Mouse (Mus musculus): ENCODE results near the gene Mcm3.
"Not testable (repeated sequence)": the region's sequence is repeated elsewhere in the genome, so short reads cannot be mapped to it uniquely, and the experiment has no call there.

Mcm3 gene

DNA sequence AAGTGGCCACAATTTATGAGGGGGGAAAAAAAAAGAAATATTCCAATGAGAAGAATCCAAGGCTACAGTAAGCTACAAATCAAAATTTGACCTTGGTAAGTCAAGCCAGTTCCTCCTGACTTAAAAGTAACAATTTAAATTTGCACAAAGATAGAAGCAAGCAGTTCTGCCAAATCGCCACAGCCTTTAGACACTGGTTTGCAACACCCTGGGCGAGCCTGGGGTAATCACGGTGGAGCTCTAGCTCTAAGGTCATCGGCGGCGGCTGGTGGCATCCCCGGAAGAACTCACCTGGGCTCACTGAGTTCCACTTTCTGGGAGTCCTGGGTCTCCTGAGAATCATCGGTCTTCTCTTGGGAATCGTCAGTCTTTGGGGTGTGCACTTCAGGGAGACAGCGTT lies 15.6 kb downstream of the Mcm3 start:
- DNase-seq (ENCODE audit: low read depth, low spot score) = no peak

DNA sequence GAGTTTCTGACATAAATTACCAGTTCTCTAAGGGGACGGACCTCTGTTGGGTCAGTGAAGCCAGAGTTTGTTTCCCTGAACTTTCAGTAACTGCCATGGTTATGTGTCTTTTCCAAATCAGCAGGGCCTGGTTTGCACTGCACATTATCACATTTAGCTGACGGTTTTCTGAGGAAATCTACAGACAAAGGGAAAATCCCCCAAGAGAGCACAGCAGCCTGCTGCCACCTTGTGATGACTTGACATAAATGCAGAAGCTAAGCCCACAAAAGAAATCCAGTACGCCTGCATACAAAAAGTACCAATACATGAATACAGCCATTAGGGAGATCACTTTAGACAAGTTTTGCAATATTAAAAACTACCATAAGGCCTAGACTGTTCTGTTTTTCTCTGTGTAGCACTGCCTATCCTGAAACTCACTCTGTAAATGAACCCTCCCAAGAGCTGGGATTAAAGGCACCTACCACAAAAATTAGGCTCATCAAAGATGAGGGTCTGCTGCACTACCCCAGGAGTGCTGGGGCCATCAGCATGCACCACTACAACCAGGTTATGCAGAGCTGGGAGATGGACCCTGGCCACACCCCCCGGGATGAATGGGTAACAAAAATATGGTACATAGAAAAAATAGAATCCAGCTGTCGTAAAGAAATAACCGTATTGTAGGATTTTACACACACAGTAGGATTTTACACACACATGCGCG lies 18.3 kb downstream of the Mcm3 start:
- DNase-seq (ENCODE audit: low read depth, low spot score) = no peak

- DNase-seq (ENCODE audit: low read depth, low spot score) = no peak
Measured at GRCm38 (mm10) chr1:20801275-20801674, 18.8 kb downstream of the Mcm3 start.

DNA sequence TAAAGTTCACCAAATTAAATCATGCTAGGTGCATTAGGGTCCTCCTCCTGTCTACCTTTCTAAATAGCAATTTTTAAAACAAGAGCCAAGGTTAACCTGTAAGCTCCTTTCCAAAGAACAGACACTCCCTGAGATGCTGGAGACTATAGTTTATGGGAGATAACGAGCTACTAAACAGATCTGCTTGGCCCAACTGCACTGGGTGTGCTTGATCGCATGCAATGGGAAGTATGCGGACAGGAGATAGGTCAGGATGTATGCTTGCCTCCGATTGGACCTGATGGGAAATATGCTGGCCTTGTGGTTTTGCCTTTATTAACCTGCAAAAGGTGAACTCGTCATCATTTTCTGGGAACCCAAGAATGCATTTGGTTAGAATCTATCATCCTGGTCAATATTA lies 24.9 kb downstream of the Mcm3 start:
- DNase-seq (ENCODE audit: low read depth, low spot score) = no peak

DNA sequence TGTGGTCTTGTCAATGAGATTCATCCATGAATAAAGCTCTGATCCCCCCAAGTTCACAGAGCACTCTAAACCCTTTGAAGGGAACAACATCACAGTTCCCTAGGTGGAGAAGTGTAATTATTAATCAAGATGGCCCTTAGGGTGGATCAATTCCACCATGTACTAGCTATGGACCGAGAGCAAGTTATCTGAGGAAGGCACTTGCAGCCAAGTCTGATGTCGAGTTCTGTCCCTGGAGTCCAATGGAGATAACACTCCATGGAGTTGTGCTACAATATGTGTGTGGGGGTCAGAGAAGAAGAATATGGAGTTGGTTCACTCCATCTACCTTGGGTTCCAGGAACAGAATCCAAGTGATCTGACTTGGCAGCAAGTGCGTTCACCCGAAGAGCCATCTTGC lies 25.4 kb downstream of the Mcm3 start:
- no peak for DNase-seq (ENCODE audit: low read depth, low spot score)

- no peak for DNase-seq (ENCODE audit: low read depth, low spot score)
Measured at GRCm38 (mm10) chr1:20791414-20791813, 28.7 kb downstream of the Mcm3 start.

DNA sequence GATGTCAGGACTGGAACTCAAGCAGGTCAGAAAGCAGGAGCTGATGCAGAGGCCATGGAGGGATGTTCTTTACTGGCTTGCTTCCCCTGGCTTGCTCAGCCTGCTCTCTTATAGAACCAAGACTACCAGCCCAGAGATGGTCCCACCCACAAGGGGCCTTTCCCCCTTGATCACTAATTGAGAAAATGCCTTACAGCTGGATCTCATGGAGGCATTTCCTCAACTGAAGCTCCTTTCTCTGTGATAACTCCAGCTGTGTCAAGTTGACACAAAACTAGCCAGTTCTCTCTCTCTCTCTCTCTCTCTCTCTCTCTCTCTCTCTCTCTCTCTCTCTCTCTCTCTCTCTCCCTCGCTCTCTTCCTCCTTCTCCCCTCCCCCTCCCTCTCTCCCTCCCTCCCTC lies 29.6 kb downstream of the Mcm3 start, which contains the start of gene Il17f:
TSS of gene Il17f (minus strand) at position 101 of the 400 bp plus-strand sequence.
- not testable (repeated sequence) for DNase-seq (ENCODE audit: low read depth, low spot score)

- DNase-seq (ENCODE audit: low read depth, low spot score) = no peak
Measured at GRCm38 (mm10) chr1:20788419-20788818, 31.7 kb downstream of the Mcm3 start.

DNA sequence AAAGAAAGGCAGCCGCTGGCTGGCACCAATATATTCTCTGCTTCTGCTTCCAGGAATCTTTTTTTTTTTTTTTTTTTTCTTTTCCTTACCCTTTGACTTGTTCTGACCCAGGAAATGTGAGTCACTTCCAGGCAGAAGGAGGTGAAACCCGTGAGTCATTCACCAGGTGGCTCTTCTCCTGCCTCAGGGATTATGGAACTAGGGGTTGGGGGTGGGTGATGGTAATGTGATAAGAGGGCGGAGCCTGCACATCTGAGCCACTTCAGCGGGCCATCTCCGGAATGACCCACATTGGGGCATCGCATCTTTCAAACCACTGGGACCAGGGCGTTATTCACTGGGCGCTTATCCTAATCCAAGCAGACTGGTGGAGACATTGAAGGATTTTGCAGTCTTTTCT lies 33.1 kb downstream of the Mcm3 start:
- DNase-seq (ENCODE audit: low read depth, low spot score) = no peak

- no peak for DNase-seq (ENCODE audit: low read depth, low spot score)
Measured at GRCm38 (mm10) chr1:20778366-20778765, 41.7 kb downstream of the Mcm3 start.

DNA sequence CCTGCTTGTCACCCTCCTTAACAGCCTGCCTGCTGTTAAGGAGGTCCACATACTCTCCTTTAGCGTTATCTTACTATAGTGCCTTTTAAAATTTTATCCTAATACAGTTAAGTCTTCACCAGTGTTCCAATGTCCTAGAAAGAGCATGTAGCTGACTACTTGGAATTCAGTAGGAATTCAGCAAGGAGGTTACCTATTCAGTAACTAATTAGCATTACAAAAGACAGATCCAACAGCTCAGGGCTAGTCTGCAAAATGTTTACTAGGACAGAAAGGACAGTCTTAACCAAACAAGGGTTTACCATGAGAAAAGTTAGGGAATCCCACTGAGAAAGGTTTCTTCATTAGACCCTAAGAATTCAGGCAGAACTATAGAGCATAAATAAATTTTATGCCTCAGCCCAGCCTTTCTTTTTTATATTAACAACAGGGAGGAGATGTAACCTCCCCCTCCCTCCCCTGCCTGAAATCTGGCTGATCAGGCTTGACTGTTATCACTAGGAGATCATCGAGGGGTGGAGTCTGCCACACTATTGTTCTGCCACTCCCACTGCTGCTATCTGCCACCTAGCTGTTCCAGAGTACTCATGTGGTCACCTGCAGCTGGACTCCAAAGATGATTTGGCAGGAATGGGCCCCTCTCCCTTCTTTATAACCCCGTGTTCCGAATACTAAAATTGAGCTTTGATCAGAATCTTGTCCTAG lies 45.9 kb downstream of the Mcm3 start:
- not testable (repeated sequence) for DNase-seq (ENCODE audit: low read depth, low spot score)

DNA sequence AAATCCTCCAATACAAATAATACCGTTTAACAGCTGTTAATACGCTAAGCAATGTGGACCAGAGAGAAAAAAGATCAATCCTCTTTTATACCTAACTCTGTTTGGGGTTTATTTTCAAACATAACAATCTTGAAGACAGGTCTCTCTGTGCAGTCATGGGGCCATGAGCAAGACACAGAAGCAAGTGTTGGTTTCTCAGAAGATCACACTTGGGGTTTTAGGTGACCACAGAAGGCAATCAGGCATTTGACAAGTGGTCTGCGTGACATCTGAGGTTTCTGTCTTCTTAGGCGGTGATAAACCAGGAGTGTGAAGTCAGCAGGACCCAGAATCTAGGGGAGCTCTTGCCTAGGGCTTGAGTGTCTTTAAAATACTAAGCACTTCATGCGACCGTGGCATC lies 53.6 kb downstream of the Mcm3 start:
- DNase-seq (ENCODE audit: low read depth, low spot score) = no peak

DNA sequence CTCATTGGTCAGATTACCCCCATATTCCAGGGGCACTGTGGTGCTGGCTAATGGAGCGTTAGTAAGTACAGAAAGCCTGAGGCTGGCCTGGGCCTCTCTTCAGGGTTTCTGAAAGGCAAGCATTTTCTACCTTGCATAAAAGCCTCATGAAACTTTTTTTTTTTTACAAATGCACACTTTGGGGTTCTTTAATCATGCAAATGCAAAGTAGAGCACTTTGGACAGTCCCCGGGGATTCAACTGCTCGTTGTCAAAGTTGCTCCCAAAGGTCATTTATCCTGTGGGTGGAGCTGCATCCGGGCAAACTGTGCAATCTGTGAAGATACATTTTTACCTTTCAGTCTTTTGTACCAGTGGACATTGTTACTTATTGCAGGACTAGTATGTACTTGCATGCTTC lies 58.7 kb downstream of the Mcm3 start:
- no peak for DNase-seq (ENCODE audit: low read depth, low spot score)

- no peak for DNase-seq (ENCODE audit: low read depth, low spot score)
Measured at GRCm38 (mm10) chr1:20760331-20760730, 59.8 kb downstream of the Mcm3 start.

GRCm38 (mm10) chr1:20759799-20760198 lies 60.3 kb downstream of the Mcm3 start:
- no peak for DNase-seq (ENCODE audit: low read depth, low spot score)

- DNase-seq (ENCODE audit: low read depth, low spot score) = no peak
Measured at GRCm38 (mm10) chr1:20757586-20757985, 62.5 kb downstream of the Mcm3 start.

DNA sequence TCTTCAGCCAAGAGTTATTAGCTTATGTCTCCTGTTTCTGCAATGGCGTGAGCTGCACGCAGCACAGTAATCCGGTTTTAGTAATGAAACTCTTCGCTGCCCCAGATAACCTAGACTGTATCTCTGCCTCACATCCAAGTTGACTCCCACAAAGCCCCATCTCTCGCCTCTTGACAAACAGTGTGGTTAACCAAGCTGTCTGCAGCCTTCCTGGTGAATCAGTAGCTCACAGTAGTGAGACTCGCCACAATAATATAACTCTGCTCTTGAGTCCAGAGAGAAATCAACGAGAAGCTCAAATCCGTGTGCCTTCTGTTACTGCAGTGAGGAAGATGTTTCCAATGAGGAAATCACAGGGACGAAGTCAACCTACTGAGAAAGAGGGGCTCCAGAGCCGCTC lies 65.7 kb downstream of the Mcm3 start:
- DNase-seq (ENCODE audit: low read depth, low spot score) = no peak
